Mouse (Mus musculus): ENCODE results near the gene Ripk4.

Gene Ripk4

DNA sequence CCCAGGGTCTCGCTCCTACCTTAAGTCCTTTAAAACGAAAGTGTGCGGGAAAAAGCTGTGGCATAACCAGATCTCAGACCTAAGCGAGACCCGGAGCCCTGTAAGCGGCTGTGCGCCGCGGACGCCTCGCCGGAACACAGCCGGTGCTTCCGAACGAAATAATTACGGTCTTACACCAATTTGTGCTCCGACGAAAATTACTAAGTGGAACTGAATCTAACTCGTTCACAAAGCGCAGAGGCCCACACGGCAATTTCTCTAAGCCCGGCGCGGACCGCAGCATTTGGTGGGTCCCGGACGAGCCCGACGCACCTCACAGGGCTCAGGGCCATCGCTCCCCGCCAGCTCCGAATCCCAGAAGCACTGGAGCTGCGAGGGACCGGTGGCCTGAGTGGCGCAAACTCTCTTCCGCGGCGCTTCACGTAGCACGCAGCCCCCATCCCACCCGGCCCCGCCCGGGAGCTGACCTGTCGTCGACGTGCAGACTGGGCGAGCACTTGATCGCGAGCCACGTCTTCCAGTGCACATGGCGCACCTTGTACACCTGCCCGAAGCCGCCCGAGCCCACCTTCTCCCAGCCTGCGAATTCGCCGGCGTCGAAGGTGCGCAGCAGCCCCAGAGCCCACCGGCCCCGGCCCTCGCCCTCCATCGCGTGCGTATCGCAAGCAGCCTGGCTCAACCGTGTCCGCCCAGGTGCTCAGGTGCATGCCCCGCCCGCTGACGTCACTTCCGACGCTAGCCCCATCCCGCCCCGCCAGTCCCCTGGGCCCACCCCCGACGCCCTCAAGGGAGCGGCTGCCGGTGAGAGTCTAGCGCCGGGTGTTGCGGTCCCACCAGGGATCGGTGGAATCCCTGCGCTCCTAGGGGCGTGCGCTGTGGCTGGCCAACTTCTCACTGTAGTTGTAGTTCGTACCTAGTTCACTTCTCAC, at the start of gene Ripk4:
Gene Ripk4 (minus strand): TSS at position 727 of the 929 bp plus-strand sequence.
- in situ Hi-C loops (cut with MboI, MseI) = no loop called here

DNA sequence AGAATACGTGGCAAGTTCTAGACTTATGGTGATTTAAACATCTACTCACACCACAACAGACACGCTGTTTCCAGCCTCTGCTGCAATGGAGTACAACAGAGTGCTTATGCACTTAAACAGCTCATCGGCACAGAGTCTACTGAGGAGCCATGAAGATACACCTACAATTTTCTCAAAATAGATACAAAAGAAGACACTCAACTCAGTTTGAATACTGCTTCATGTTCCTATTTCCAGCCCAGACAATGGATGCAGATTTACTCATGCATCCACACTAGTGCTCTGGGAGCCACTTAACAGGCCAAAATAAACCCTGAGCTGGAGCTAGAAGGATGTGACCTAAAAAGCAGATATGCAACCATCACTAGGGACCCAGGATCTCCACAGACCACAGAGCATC, 45.3 kb upstream of the Ripk4 start:
- in situ Hi-C loops (cut with MboI, MseI) = loop anchor here in 1 of 2 experiments (5.0 kb wide), 1 partner anchor 73 kb away; no protein-coding TSS in a partner anchor

DNA sequence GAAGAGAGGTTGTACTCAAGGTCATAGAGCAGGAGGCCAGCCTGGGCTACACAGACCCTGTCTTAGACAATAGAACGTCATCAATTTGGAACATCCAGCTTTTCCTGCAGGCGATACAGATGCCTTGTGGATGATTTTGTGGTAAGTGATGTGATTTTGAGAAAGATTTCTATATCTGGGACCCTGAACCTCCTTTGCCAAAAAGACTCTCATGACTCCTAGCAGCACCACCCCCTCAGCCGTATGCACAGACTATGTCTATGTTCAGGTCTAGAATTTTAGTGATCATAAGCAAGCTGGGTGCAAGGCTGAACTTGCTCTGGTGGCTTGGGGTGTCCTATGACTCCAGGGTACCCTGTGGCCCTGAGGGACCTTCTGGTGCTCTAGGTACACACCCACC, 42.1 kb upstream of the Ripk4 start:
- in situ Hi-C loops (cut with MboI, MseI) = loop anchor here in 1 of 2 experiments (5.0 kb wide), 1 partner anchor 77 kb away; no protein-coding TSS in a partner anchor

DNA sequence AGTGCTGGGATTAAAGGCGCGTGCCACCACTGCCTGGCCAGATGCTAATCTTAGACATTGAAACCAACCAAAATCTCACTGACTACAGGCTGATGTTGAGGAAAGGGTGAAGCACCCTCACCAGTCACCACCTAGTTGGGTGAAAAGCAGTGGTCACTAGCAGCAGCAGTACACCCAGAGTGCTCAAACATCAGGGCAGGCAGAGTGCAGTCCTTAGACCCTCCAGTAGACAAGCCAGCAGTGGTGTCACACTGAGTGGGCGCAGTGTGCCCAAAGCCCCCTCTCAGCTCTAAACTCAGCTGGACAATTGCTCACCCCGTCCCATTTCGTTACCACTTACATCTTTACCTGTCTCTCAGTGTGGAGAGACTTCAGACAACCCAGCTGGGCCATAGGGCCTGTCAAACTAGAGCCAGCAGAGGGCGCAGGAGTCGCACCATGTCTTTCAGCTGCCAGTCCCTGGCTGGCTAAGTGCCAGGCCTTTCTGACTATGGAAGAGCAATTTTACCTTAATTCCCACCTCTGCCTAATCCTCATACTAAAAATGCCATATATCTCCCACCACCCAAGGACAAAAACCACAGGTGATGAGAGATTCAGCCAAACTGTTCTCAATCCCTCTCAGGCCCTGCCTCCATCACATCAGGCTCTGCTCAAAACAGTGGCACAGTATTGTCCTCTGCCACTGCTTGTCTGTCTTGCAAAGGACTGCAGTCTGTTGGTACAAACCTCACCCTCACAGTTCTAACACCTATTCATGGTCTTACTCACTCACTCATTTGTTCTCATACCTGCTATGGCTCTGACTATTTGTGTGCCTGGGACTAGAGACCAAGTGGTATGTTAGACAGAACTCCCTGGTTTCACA, 41.3 kb upstream of the Ripk4 start:
- in situ Hi-C loops (cut with MboI, MseI) = loop anchor here in 1 of 2 experiments (5.0 kb wide), 1 partner anchor 77 kb away; no protein-coding TSS in a partner anchor

DNA sequence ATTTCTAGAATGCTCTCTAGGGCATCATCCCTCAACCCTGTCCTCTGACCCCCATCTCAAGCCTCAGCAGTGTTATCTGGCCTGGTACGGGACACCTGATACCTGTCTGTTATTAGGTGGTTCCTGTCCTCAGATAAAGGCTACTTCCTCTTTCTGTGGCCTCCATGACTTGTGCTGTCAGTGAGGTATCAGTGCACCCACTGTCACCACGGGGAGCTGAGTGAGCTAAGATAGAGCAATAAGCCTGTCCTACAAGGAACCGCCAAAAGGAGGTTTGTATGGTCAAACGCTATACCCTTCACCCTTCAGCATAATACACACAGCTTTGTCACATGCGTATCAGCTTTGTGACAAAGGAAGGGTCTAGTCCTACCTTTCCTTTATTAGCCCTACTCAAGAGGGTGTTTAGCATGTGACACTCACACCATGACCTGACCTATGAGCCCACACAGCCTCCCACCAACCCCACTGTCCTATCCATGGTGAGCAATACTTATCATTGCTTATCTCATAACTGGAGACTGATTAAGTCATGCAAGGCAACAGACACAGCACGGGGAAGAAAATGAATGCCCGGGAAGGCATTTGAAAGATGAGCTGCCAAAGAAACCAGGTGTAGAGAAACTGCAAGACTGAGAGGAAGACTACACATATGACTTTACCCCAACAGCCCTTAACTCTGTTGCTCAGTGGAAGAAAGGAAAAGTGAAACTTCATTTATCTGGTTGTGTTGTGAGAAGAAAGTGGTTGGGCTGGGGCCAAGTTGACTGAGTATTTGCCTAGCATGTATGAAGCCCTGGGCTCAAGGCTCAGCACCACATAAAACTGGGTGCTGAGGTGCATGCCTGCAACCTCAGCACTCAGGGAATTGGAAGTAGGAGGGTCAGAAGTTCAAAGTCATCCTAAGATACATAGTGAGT, 34.6 kb upstream of the Ripk4 start:
- in situ Hi-C loops (cut with MboI, MseI) = no loop called here

DNA sequence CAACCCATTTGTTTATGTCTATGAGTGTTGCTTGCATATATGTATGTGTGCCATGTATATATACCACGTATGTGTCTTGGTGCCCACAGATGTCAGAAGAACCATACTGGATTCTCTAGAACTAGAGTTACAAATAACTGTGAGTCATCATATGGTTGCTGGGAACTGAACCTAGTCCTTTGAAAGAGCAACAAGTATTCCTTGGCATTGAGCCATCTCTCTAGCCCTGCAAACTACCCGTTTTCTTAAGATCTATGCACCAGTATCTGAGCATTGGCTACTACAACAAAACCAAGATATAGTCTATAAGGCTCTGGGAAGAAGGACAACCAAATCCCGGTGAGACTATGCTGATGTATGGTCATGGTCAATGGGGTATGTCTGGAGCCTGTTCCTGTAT, 33.6 kb upstream of the Ripk4 start:
- in situ Hi-C loops (cut with MboI, MseI) = no loop called here

DNA sequence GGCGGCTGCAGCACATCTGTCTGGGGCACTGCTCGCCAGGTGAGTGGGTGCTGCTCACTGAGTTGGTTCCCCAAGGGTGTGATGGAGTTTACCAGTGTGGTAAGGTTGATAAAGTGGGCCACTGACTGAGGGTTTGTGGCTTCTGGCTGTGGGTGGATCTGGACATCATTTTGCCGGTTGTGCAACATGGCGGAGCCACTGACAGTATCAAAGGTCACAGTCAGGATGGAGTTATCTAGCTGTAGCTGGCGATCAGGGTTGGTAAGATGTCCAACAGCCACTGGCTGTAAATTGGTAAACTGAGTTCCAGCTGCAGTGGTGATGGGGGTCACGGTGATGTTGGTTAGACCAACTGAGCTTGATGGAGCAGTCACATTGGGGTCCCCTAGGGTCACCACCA, 30.7 kb upstream of the Ripk4 start:
- in situ Hi-C loops (cut with MboI, MseI) = no loop called here

DNA sequence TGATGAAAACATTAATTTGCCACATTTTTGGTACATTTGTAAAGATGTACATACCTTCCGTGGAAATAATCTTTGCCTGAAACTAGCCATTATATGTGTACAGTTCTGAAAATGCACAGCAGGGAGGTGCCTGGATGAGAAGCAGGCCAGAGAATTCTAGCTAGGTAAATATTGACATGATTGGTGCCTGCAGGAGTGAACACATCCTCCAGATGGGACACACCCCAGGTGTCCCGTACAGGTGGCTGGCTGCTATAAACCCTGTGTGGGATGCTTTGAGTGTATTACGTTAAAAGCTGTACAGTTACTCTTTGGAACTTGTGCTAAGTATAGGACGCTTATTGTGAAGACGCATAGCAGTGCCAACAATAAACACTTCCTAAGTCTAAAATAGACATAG, 19.5 kb upstream of the Ripk4 start:
- in situ Hi-C loops (cut with MboI, MseI) = no loop called here

DNA sequence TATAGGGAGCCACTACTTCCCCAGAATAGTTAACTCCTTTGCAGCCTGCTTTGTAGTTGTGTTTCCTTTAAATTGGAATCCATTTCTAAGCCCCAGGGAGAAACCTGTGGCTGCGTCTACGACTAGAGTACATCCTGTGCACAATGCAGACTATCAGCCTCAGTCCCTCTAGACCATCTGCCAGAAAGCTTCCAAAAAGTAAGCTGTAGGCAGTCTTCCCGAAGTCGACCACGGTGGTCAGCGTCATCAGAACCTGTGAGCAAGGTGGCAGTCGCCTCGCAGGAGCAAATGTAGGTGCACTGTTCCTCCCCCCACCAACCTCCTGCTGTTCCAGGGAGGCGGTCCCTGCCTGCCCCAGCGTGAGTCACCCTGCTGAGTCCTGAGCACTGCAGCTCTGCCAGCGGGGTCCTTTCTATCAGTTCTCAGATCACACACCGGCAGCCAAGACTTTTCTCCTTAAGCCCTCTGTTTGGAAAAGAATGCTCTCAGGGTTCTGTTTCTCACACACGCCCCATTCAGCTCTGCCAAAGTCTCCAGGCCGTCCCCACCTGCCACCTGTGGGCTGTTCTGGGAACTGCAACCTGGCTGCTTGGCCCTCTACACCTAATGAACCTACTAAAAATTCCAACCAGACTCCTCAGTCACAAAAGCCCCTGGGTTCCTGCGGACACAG, 14.9 kb upstream of the Ripk4 start:
- in situ Hi-C loops (cut with MboI, MseI) = no loop called here

DNA sequence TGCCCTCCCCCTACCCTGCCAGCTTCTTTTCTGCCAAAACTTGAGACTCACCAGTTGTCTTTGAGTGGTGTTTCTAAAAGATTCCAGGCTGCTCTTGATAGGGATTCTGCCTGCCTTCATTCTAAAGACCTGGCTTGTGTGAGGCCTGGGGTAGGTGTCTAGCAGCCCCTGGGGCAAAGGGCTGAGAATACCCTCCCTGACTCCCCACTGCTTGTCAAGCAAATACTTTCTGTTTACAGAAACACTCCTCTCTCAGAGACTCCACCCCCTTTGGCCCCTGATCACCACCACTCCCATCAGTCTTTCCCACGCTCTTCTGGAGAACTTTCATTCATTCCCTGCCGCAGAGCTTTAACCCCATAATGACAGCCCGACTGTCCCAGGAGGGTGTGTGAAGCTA, 2.9 kb upstream of the Ripk4 start:
- in situ Hi-C loops (cut with MboI, MseI) = no loop called here

DNA sequence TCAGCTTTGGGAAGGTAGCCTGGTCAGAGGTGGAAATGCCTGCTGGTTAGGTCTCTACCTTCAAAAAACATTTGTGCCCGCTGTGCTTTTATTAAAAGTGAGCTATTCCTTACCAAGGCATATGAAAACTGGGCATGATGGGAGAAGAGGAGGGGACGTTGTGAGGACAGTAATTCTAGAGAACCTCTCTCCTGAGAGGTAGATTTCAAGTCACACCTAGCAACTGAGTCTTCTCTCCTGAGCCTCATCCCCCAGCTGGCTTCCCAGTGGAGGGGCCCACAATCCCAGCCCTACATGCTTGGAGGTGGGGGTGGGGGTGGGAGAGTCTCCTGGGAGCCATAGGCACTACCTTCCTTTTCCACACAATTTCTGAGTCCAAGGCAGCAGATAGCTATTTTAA, 1.0 kb upstream of the Ripk4 start:
- in situ Hi-C loops (cut with MboI, MseI) = no loop called here

DNA sequence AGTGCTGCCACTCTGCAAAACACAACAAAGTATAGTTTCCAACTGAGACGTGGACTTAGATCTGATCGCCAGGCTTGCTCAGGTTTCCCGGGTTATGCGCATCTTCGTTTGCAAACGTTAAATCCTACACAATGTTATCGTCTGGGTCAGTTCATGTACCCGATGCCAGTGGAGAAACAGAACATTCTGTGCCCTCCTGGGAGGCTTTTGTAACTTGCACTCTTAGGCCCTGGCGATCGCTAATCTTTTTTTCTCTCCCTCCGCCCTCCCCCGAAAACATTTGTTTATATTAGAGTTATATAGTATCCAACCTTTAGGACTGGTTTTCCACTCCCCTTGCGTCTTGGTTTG, 378 bp upstream of the Ripk4 start:
- in situ Hi-C loops (cut with MboI, MseI) = no loop called here

DNA sequence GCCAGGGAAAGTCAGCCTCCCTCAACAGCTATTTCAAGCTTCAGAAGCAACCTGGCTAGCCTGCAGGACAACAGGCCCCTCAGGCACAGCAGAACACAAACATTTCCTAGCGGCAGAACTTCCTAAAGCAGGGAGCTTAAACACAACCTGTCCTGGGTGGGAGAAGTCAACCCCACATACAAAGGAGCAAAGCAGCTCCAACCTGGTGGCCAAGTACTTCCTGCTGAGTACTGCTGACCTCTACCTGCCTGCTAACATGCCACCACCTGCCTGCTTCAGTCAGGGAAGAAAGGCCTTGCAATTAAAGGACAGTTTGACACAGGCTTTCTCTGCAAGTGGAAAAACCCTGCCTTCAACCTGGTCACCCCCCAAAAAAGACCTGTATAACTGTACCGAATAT, 1.8 kb downstream of the Ripk4 start:
- in situ Hi-C loops (cut with MboI, MseI) = no loop called here

DNA sequence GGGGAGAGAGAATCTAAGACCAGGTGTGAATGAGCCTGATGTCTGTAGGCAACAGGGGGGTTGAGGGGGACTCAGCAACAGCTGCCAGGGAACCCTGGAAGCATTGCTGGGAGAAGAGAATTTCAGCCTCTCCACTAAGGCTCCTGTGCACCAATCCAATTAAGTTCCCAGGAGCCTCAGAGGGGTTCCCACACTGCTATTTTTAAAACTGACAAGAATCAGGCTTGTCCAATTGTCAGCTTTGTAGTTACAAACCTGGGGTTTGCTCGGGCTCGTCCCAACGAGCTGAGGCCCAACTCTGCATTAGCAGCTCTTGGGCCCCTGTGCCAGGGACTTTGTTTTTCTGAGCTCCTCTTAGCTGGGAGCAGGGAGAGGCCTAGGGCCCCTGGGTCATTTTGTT, 3.9 kb downstream of the Ripk4 start:
- in situ Hi-C loops (cut with MboI, MseI) = no loop called here

DNA sequence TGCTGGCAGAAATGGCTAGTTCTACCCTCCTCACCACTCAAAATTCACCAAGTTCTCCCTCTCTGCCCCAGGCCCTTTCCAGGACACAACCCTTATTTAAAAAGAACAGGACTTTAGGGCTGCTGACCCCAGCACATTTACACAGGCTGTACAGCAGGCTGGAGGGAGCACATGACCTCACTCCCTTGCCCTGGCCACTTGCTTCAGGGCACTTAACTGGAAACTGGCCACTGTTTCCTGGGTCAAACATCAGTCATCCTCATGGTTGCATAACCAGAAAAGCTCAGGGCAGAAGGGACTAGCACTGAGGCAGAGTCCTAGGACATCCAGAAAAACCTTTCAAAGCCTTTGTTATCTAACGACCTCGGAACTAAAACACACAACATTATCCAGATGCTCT, 5.3 kb downstream of the Ripk4 start:
- in situ Hi-C loops (cut with MboI, MseI) = no loop called here

DNA sequence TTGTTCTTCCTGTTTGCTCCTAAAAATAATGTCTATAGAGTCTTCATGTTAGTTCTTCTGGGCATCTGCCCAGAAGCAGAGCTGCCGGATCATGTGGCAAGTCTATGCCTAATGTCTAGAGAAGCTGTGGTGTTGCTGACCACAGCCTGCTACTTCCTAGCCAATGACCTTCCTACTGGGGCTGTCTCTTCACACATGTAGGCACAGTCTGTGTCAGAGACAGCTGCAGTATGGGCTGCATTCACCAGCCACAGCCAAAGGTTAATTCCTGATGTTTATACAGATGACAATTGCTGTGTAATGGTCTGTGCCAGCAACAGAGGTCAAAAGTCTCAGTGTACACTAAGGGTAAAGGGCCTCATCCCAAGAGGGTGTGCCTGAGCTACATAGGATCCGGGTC, 7.1 kb downstream of the Ripk4 start:
- in situ Hi-C loops (cut with MboI, MseI) = no loop called here

DNA sequence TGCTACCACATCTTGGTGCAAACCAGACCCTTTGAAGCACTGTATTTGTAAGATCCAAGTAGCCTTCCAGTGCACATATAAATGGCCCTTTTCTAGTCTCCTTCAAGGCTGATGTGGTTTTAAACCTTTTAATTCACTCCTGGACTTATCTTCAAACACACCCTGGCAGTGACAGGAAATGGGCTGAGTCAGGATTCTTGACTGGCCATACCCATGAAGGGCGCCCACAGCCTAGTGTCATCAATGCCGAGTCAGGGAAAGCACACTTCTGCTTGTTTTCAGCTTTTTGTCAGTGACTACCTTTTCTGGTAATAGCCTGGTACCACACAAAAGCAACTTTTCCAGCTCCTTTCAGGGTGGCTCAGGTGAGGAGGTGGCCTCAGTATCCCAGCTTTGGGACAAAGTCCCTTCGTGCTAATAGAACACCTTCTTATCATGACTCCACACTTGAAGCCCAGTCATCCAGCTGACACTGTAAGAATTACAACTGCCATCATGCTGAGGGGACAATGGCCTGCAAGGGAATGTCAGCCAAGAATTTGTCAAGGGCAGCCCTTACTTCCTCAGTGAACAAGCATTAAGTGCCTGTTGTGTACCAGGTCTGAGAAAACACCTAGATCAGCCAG, 11.2 kb downstream of the Ripk4 start:
- in situ Hi-C loops (cut with MboI, MseI) = no loop called here

DNA sequence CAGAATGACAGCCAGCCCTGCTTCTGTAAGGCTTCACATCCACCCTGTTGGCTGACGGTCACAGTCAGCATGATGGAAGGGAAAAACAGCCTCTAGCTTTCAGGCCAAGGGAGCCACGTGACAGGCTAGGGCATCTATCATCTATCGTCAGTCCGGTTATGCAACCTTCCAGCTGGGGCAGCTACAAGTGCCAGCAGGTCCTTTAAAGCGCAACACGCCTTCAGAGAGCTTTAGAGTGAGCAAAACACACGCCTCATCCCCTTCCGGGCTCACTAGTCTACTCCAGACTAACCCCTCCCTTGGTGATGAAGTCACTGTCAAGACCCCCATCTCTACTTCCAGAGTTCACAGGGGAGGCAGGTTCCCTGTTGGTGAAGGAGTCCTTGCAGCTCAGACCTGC, 11.7 kb downstream of the Ripk4 start:
- in situ Hi-C loops (cut with MboI, MseI) = no loop called here

DNA sequence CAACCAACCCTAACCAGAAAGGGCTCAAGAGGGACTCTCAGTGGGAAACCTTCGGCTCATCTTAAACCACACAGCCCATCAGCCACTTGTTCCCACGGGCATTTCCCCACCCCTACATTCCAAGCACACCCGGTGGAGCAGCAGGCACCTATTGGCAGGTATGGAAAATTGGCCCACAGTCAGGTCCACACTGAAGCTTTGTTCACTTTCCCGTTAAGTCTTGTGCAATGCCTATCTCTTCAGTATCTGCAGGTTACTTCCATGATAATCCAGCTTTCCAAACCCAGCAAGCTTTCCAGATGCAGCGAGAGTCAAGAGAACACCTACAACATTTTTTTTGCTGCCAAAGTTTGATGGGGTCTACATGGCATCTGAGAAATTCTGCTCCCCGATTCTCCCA, 15.2 kb downstream of the Ripk4 start:
- in situ Hi-C loops (cut with MboI, MseI) = no loop called here

DNA sequence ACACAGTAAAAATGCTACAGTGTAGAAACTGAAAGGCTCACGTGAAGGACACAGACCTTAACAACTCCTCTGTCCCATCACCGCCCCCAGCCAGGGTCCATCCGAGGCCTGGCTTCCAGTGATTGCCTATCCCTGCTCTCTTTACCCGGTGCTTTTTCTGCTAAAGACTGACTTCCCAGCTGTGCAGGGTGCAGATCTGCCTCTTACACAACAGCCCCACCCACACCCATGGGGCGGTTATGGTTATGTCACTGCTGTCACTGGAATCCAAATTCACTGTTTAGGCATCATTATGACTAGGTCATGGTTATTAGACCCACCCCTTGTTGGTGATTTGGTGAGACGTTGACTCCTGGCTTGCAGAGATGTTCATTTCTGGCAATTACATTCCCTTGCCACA, 25.6 kb downstream of the Ripk4 start:
- in situ Hi-C loops (cut with MboI, MseI) = no loop called here
